Mouse (Mus musculus): ENCODE measurements around the gene Ptprt. TPM values are rescaled to one million over a fixed set of nuclear protein-coding genes. Genes with fewer than 3 reads are reported as not detected.

Ptprt gene
- under 1 TPM; 0.03 TPM for total RNA-seq (2021)
- long read RNA-seq, experiment 1: 0 reads
- long read RNA-seq, experiment 2: 0 reads

- no peak for DNase-seq (ENCODE audit: low spot score in 2 of 2)
Measured at GRCm38 (mm10) chr2:162660941-162661386, at the start of gene Ptprt. Ptprt (minus strand) TSS chr2:162661147.

DNA sequence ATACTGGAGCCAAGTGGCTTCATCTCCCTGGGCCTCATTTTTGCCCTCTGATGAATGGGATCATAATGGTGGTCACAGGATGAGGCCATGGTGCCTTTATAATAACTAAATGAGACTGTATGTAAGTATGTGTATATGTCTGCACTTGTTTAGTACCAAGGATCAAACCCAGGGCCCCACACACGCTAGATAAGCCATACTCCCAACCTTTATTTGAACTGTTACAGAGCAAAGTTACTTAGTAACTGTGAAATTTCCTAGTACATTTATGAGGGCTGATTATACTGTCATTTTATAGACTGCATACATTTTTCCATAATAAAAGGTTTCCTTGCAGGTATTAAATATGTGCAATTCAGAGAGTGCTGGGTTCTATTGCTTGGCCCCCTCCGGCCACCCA, 49.5 kb upstream of the Ptprt start:
- no peak for DNase-seq (ENCODE audit: low spot score in 2 of 2)

GRCm38 (mm10) chr2:162699691-162700090, 38.7 kb upstream of the Ptprt start:
- no peak for DNase-seq (ENCODE audit: low spot score in 2 of 2)

DNA sequence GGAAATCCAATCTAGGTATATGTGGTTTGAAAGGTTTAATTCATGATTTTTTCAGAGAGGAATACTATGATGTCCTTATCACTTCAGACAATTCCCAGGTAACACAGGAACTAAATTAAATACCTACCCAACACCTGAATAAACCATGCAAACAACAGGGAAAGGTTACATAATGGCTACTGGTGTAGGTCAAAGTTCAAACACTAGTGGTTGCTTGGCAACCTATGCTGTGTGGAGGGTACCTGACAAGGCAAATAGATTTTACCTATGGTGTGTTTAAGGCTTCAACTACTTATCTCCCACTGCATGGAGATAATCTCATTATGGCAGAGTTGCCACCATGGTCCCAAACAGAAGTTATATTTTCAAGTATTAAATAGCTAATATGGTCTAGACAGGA, 38.1 kb upstream of the Ptprt start:
- DNase-seq (ENCODE audit: low spot score in 2 of 2): no peak

DNA sequence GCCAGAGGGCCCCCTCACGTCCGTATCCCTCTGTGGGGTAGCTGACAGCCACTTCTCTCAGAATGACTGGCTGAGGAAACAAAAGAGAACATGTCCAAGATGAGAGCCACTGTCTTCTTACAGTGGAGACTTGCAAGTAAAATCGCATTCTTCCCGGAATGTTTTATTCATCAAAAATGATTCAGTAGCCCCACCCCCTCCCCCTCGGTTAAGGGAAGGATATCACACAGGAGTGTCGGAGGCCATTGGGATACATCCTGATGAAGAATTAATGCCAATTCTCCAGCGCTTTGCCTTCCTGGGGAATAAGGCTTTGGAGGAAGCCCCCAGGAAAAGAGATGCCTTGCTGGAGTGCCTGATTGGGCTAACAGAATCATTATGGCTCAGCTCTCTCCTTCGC, 37.1 kb upstream of the Ptprt start:
- no peak for DNase-seq (ENCODE audit: low spot score in 2 of 2)

DNA sequence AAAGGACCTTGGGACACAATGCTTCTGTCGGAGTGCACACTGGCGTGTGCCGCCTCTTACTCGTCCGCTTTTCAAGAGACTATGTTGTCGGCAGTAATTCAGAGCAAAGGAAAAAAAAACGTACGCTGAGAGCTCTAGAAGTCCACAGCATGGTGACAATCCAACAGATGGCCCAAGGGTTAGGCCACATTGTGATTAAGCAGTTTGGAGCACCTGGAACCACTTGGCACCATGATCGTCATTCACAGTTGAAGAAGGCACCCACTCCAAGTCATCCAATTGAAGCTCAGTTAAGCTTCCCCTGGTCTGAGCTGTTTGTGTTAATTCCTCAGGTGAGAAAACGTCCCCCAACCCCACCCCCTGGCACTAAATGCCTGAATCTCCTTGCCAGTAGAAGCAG, 36.2 kb upstream of the Ptprt start:
- DNase-seq (ENCODE audit: low spot score in 2 of 2): no peak

DNA sequence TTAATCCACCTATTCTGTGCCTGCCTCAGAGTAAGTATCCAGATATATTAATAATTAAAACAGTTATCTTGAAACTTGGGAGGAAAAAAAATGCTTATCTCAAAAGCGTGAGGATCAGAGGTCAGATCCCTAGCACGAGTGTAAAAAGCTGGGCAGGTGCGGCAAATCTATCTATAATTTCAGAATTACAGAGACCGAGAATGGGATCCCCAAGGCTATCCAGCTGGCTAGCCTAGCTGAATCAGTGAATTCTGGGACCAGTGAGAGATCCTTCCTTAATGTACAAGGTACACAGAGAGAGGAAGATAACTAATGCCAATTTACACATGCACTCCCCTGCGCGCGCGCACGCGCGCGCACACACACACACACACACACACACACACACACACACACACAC, 31.2 kb upstream of the Ptprt start:
- no peak for DNase-seq (ENCODE audit: low spot score in 2 of 2)

DNA sequence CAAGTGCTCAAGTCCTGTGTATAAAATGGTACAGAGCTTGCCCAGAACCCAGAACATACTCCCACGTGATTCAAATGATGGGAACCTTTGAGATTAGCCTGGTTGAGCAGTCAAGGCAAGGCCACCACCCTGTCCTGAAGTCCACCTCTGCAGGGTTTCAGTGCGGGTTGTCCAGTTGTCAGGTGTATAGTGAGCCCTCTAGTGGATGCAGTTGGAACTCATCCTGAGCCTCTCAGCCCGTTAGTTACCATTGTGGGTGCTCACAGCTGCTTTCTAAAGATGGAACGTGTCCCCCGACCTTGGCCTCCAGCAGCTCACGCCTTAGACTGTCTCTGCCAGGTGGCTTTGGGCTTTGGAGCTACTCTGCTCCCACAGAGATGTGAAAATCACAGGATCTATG, 21.7 kb upstream of the Ptprt start:
- DNase-seq (ENCODE audit: low spot score in 2 of 2): peak in 1 of 2 experiments; percentile 38

DNA sequence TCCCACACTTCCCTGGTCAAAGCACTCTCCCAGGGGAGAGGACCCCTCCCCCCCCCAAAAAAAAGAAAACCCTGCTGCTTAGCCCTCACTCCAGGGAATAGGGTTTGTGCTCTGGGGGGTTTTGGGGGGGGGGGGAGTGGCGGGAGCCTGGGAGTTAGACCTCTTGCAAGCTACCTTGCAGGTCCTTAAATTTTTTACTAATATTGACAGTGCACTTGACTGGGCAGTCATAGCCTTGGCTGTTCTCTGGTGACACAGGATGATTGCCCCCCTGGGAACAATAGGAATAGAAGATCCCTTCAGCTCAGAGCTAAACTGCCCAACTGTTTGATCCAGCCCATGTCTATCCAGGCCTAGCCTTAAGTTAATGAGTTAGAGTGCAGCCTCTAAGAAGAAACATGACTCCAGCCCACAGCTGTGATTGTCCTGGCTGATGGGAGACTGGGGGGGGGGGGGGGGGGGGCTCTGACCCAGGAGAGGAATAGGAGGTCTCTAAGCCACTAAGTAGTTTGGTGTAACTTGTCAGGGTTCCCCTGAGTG, 1.6 kb upstream of the Ptprt start:
- DNase-seq (ENCODE audit: low spot score in 2 of 2): no peak

- no peak for DNase-seq (ENCODE audit: low spot score in 2 of 2)
Measured at GRCm38 (mm10) chr2:162661733-162662132, 786 bp upstream of the Ptprt start.

DNA sequence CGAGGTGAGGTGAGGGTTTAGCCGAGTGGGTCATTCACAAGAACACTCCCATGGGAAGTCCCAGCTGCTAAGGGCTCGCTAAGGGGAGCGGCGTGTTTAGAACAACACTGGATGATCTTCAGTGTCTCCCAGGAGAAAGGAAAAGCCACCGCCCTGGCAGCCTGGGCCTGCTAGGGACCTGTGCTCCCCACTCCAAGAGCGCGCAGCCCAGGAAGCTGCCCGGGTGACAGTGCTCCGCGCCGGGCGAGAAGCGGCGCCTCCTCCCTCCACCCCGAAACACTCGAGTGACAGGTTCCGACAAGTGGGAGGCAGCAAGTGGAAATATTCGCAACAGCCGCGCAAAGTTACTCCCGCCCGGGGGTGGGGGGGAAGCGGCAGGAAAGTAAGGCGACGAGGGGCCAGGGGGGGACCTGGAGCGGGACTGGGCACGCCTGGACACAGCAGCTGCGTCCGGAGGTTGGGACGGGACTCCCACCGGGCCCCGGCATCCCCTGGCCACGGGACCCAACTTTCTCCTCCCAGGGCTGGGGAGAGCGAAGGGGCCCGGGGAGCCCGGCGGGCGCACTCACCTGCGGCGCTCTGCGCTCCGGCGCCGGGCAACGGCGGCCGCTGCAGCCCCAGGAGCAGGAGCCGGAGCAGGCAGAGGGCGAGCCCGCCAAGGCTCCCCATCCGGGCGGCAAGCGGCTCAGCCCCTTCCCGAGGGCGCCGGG, 561 bp downstream of the Ptprt start:
- DNase-seq (ENCODE audit: low spot score in 2 of 2): no peak

GRCm38 (mm10) chr2:162658997-162659396, 1.9 kb downstream of the Ptprt start:
- DNase-seq (ENCODE audit: low spot score in 2 of 2): peak; percentile 76 to 80

DNA sequence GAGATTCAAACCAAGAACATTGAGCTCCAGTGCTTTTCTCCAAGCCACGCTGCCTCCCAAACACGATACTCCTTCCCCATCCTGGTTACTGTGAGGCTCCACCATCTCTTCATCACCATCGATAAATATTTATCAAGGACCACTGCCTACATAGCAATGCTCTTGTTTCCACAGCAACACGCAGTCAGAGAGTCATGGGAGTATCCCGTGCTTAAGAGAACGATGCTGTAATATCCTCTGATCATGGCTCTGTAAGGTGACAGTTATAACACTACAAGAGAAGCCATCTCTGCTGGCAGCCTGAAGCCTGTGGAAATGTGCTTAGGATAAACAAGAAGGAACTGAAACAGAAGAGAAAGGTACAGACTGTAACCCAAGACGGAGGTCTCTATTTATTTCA, 3.4 kb downstream of the Ptprt start:
- DNase-seq (ENCODE audit: low spot score in 2 of 2): no peak

DNA sequence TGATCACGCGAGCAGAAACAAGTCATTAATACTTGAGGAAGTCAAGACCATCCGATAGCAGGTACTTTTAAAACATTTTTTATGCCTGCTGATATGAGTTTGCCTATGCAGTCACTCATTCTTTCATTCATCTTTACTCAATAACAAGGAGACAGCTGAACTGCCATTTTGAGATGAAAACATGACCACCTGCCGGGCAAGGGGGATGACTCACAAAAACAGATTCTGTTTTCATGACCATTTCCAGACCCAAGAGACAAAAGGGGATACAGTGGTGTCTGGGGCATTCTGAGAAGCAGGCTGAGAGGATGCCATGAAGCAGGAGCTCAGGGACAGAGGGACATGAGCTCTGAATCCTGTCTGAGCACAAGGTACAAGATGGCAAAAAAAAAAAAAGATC, 6.5 kb downstream of the Ptprt start:
- no peak for DNase-seq (ENCODE audit: low spot score in 2 of 2)

GRCm38 (mm10) chr2:162638676-162639075, 22.3 kb downstream of the Ptprt start:
- DNase-seq (ENCODE audit: low spot score in 2 of 2): no peak

DNA sequence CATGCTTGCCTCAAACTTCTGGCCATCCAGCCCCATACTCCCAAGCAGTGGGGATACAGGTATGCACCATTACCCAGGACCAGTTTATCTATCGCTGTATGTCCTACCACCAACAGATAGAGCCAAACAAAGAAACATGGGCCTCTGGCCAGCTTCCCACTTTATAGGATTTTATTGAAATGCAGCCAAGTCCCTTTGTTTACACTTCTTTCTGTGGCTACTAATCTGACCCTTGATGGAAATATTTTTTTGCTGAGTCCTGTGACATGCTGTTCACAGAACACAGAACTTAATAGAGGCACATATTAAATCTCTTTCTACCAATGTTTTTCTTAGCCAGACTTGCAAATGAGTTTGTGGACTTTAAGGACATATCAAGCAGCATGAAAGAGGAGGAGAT, 23.4 kb downstream of the Ptprt start:
- DNase-seq (ENCODE audit: low spot score in 2 of 2): no peak

DNA sequence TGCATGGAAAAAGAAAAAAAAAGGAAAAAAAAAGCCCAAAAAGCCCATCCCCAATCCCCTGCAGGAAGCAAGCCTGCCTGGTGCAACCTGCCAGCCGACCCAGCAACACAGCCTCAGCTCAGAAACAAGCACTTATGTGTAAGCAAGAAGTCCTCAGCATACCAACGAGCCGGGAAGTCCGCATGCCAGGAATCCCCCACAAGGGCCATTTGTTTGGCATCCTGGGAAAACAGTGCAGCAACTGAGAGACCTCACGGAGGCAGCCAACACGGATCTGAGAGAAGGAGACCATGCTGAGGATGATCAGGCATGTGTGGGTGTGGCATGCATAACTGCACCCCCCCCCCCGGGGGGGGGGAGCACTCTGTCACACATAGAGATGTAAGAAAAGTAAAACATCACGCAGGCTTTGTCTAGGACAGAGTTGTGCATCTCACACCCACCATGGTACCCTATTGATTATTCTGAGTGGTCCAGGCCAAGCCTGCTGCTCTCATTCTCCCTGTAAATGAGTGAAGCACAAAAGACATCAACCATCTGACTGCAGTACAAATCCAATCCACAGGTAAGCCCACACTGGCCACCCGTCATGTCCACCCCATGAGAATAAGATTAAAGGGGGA, 24.4 kb downstream of the Ptprt start:
- no peak for DNase-seq (ENCODE audit: low spot score in 2 of 2)

GRCm38 (mm10) chr2:162634901-162635300, 26.0 kb downstream of the Ptprt start:
- no peak for DNase-seq (ENCODE audit: low spot score in 2 of 2)

DNA sequence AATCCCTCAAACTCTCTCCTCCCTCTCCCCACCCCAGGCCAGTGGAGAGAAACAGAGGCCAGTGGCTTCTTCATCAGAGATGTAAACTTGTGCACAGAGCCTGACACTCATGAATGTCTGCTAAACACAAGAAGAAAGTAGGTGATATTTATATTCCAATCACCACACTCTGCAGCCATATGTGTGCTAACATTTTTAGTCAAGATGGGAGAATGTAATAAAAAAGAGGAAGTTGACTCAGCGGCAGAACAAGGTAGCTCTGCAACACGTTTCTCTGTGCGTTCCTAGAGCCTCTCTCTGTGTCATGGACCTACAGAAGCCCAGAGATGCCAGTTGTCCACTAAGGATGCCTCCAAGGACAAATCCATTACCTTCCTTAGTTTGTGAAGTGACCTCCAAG, 34.9 kb downstream of the Ptprt start:
- no peak for DNase-seq (ENCODE audit: low spot score in 2 of 2)

DNA sequence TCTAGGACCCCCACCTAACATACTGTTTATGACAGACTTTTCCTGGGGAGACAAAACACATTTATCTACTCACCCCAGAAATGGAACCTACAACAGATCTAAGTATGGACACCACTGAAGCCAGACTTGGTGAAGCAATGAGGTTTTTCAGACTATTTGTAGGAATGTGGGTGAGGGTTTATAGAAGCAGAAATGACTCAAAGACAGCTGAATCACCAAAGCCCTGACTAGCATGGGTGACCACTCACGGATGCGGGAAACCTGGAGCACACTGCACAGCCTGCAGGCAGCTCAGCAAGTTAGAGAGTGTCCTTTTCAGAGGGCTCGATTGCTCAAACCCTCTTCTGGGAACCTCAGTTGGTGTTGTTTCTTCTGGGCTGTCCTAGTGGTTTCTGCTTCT, 36.2 kb downstream of the Ptprt start:
- no peak for DNase-seq (ENCODE audit: low spot score in 2 of 2)

DNA sequence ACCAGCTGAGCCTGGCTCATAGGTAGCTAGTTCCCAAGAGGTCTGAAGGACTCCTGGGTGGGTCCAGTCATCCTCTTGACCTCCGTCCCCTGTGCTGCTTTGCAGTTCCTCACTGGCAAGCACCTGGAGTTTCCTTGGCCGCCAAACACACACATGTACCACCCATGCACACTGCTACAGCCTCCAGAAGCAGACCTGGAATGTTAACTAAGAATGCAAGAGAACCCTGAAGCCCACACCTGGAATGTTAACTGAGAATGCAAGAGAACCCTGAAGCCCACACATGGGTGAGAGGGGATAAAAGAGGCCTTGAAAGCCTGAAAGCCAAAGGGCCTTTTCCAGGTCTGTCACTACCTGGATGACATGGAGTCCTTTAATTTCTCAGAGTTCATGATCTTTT, 46.7 kb downstream of the Ptprt start:
- DNase-seq (ENCODE audit: low spot score in 2 of 2): no peak

DNA sequence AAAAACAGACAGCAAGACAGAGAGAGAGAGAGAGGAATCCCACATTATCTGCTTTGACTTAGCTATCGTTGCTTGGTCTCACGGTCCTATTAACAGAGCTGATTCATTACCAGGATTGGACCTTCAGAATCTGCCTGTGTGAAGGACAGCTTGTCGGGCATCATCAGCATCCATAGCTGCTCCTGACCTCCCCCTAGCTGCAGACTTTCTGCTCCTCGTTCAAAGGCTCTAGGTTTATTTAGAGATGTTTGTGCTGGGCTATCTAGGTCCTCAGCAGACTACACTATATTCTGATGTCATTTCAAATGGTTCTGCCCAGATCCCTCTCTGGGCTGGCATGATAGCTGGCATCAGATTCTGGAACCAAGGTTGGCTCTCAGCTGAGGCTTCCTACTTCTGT, 47.5 kb downstream of the Ptprt start:
- DNase-seq (ENCODE audit: low spot score in 2 of 2): no peak

GRCm38 (mm10) chr2:162602721-162603120, 58.2 kb downstream of the Ptprt start:
- no peak for DNase-seq (ENCODE audit: low spot score in 2 of 2)
